Mouse (Mus musculus): ENCODE results near the gene Gm20388.

DNA sequence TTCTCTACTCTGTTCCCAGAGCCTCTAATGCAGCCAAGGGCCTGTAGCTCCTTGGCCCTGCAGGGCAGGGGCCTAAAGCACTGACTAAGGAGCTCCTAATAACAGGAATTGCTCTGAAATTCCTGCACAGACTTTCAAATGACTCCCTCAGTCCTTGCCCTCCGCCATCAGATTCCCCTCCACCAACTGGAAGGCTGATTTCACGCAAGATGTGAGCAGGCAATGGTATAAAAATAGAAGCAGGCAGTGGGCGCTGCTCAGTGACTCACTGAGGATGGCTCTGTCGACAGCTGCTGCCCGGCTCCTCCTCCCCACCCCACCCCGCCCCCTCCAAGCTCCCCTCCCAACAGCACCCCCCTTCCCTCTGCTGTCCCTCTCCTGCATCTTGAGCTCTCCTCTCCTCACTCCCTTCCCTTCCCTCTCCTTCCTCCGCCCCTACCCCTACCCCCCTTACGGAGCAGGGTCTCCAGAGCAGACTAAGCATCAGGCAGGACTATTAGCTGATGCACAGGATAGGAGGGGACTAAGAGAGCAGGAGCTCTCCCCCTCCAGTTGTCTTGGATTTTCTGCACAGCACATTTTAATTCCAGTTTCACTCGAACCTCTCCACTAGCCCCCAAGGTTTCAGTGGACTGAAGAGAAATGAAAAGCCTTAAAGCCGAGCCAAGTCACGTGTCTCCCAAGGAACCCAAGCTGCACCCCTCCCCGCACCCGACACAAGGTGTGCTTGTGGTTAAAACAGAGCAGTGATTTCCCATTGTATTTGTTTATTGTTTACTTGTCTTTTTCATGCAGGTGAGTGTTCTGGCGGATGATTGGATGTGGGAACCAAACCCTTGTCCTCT is 3974.3 kb downstream of the Gm20388 start:
- TF ChIP-seq POLR2A (IDR thresholded peaks at IDR 0.05; ENCODE audit: borderline replicate concordance, extremely low read depth, insufficient read depth, insufficient read length, poor library complexity, severe bottlenecking) (no peak), CTCF (IDR thresholded peaks at IDR 0.05; ENCODE audit: borderline replicate concordance, extremely low read depth, insufficient read depth, insufficient read length) (no peak)

All from brain, embryonic 14.5 days (tissue).